Mouse (Mus musculus): ENCODE results near the gene Sdc1. TPM values are rescaled to one million over a fixed set of nuclear protein-coding genes. Genes with fewer than 3 reads are reported as not detected.

Sdc1 gene
- polyA plus RNA-seq, 2 experiments from 2014 or later, result 0.32 TPM; not detected in 1

- ATAC-seq, result no peak
Observed at GRCm38 (mm10) chr12:8784189-8784588, 13.1 kb downstream of the Sdc1 start.

DNA sequence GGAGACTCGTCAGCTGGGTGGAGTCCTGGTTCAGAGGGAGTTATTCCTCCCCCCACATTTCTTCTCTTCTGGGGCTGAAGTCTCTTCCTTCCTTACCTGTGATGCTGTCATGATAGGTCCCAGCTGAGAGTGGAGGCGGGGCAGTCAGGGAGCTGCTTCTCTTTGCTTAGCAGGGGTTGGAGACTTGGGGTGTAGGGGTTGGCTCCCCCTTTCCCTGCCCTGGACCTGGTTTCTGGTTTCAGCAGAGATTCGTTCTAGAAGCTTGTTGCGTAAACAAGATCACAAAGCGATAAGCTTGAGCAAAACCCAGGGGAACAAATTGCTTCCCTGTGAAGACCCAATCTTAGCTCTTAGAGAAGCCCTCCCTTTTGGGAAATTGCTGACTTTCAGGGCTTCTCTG is 15.4 kb downstream of the Sdc1 start:
- ATAC-seq, result no peak

- no peak for ATAC-seq
Observed at GRCm38 (mm10) chr12:8786984-8787730, 16.0 kb downstream of the Sdc1 start.

GRCm38 (mm10) chr12:8788469-8788868 is 17.3 kb downstream of the Sdc1 start:
- no peak for ATAC-seq

DNA sequence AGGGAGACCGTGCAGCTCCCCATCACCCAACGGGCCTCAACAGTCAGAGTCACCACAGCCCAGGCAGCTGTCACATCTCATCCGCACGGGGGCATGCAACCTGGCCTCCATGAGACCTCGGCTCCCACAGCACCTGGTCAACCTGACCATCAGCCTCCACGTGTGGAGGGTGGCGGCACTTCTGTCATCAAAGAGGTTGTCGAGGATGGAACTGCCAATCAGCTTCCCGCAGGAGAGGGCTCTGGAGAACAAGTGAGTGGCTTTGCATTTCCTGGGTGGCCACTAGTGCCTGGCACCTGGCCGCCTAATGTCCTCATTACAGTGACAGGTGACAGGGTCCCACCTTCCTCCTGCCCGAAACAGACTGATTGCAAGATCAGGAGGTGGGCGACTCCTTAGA is 19.5 kb downstream of the Sdc1 start:
- ATAC-seq, result no peak

- ATAC-seq, result no peak
Observed at GRCm38 (mm10) chr12:8793410-8794051, 22.4 kb downstream of the Sdc1 start.

- no peak for ATAC-seq
Observed at GRCm38 (mm10) chr12:8797936-8798335, 26.8 kb downstream of the Sdc1 start.

DNA sequence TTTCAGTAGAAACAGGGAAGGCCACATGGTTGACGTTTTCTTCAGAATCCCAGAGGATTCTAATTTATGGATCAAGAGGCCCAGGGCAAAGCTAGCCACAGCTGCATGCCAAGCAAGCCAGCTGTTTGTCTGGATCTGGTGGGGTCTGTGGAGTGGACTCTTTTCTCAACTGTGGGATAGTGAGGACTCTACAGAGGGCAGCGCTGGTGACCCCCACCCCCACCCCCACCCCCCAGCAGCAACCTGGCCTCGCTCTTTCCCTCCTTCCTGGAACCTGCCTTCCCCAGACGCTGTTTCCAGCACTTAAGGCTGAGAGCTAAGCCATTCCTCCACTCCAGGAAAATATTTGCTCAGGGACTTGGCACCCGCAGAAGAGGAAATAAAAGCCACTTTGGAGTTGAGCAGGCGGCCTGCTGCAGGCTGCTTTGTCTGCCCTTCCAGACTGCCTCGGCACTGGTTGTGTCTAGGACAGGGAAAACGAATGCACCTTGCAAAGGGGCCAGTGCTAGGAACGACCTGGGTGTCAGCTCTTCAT is 27.4 kb downstream of the Sdc1 start:
- ATAC-seq, result no peak

DNA sequence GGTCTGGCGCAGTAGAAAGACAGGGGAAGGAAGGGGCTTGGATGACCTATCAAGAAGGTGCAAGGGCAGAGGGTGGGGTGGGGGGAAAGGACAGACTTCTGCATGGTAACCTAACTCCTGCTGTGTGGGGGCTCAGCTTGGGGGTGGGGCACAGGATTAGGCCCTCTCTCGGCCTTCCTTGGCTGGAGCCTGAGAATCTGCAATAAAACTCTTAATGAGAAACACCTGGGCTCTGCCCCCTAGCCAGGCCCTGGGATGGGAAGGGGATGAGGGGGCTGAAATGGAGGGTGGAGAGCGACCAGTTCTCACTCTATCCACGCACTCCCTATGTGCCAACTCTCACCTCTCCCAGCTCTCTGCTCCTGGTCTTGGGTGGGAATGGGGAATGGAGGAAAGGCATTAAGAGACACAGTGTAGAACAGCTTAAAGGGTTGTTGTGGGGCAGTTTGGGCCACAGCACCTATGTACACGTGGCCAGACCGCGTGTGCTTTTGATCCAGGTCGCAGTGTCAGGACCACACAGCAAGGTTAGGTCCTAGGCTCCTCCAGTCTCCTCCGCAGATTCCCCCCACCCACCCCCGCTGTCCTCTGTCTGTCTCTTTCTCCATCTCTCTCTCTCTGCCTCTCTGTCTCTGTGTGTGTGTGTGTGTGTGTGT is 32.4 kb downstream of the Sdc1 start:
- no peak for ATAC-seq

DNA sequence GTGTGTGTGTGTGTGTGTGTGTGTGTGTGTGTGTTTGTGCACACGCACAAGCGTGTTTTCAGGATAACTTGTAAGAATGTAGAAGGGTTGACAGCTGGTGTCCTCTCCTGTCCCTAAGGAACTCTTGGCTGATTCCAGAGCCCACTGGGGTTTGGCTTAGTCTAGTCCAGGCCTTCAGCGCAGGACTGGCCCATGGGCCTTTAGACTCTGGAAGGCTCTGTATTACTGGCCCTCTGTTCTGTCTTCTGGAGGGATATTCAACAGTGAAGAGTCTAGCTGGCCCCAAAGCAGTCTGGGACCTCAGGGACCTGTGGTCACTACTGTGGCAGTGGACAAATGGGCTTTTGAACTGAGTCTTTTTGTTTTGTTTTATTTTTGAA is 32.9 kb downstream of the Sdc1 start:
- no peak for ATAC-seq

GRCm38 (mm10) chr12:8804934-8805722 is 34.0 kb downstream of the Sdc1 start:
- ATAC-seq, result no peak

DNA sequence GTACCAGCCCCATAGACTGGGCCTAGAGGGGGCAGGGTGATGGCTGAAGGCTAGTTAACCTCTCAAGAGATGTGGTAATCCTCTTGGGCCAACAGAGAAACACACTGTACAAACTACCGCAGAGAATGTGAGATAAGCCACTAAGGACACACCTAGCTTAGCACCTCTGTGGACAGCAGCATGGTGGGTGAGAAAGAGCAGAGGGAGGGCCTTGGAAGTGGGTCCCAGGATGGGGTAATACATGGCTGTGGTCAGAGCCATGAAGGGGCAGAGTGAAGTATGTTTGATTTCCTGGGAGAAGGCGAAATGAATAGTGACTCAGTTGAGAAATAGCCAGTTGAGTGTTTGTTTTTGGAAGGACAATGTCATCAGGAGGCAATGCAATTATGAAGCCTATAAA is 38.0 kb downstream of the Sdc1 start:
- no peak for ATAC-seq

DNA sequence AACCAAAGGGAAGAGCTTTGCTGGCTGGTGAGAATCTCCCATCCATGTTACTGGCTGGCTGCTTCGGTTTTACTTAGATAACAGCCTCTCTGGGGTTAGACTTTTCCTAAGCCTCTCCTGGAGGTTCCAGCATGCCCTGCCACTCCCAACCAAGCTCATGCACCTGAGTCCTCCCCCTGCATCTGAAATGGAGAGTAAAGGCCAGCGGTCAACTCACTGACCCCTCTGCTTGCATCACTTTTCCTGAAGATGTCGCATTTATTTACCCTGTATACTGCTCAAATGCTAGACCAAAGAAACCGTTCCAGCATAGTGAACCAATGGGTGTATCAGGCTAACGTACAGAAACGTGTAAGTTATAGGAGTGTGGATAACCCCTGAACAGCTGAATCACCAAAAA is 38.5 kb downstream of the Sdc1 start:
- ATAC-seq, result no peak

- ATAC-seq, result no peak
Observed at GRCm38 (mm10) chr12:8810966-8811365, 39.8 kb downstream of the Sdc1 start.

GRCm38 (mm10) chr12:8811441-8811871 is 40.3 kb downstream of the Sdc1 start:
- ATAC-seq, result no peak

DNA sequence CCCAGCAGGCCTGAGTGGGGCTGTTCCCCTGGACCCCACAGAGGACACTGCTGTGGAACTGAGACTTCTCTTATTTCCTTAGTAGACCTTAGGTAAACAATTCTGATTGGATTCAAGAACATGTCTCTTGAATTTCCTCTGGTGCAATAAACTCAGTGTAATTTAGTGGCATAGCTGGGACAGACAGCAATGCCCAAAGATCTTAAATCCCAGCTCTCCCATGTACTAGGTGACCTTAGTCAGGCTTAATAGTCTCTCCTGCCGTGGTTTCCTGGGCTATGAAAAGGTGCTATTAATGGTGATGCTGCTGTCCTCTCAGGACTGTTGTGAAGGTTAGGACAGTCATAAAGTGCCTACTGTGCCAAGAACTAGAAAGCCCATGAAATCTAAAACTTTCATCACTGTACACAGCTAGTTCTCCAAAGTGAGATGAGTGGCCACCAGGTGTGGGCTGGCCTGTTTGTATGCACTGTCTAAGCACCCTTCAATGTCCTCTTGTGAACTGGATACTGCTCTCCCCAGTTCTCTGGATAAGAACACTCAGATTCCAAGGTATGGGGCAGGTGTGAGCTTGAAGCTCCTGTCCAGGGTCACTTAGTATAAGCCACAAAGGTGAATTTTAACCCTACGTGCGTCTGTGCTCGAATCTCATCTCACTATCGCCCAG is 40.9 kb downstream of the Sdc1 start:
- no peak for ATAC-seq

DNA sequence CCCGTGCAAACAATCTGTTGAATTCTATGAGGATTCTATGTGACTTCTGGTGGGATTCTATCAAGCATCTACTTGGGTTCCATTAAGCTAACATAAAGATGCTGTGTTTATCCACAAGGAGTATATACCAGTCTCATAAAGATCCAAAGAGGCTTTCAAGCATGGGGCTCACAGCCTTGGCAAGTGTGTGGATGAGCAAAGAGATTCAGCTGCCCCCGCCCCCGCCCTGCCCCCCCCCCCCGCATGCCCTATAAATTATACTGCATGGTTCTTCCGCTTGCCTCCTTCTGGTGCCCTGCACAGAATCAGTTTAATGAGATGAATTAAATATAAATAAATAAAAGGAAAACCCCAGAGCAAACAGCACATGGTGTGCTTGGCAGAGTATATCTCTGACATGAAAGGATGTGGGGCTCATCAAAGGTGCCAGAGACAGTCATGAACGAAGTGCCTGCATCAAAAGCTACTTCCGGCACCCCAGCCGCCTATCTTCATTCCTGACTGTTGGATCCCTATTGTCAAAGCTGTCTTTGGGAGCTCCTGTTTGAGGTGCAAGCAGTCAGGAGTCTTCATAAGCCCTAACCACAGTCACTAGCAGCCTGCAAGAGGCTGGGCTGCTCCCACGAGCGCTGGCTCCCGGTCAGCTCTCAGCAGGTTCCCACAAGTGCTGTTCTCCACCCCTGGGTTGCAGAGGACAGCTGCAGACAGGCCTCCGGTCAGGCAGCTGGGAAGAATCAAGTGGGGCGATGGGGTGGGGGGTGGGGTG is 46.5 kb downstream of the Sdc1 start:
- ATAC-seq, result no peak

- no peak for ATAC-seq
Observed at GRCm38 (mm10) chr12:8818233-8818672, 47.1 kb downstream of the Sdc1 start.

DNA sequence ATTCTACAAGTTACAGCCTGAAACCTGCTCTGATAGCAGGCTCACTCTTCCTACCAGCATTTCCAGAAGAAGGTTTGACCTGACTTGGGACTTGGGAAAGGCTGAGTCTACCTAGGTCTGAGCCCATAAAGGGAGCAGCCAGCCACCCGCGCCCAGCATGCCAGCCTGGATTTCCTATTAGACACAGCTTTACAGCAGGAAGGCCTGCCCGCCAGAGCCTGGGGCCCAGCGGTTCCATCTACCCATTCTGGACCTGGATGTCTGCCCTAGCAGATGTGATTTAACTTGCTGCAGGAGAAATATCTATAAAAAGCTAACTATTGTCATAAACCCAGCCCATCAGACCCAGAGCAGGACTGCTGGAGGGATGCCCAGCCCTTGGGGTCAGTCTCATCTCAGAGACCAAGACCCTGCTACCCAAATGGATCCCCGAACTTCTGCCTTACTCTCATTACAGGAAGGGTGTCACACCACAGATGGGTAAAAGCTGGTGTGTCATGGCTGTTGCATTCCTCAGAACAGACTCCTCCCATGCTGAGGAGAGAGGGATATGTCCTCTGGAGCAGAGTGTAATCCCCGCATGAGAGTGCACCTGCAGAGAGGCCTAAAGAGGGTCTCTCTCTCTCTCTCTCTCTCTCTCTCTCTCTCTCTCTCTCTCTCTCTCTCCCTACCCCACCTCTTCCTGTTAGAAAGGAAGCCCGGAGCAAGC is 54.0 kb downstream of the Sdc1 start:
- no peak for ATAC-seq

DNA sequence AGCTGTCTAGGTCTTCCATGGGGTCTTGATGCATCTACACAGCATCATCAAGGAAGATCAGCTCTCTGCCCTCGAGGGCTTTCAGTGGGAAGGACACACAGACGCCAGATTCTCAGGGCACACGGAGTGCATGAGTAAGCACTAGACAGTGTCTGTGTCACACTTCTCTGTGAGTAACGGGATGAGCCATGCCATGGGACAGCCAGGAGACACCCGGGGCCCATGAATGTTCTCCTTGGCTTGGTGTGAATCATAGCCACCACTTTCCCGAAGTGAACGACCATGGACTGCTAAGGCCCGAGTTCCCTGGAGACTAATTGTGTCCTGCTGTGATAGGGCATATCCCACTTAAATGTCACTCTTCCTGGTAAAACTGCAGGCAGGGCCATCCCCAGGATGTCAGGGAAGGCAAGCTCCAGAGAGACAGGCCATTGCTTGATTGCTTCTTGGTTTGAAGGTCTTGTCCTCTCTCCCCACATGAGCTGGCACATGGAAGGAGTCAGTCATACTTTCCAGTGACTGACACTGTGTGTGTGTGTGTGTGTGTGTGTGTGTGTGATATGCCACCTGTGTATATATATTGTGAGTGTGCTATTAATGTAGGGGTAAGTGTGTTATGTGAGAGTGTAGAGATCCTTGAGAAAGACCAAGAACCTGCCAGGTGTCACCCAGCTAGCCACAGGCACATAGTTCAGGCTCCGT is 56.0 kb downstream of the Sdc1 start:
- ATAC-seq, result no peak
